Mouse (Mus musculus) forebrain, embryonic 13.5 days (tissue): ENCODE measurements around the gene Cd63. TPM values are rescaled to one million over a fixed set of nuclear protein-coding genes. Genes with fewer than 3 reads are reported as not detected.
A peak's percentile ranks its signal among the peaks of the same experiment; 100 is the strongest.

Experiments
- ATAC-seq: fragments of 200-750 bp; cut with Nextera tagmentation; 2 replicates; pipeline ENCODE4 v1.8.0; 2017
- H3K27ac ChIP-seq: fragments of 300-500 bp; sonication (generic); 2 replicates; pipeline ENCODE4 v1.5.1; 2015; ENCODE audit warnings: inconsistent platforms, mild to moderate bottlenecking, moderate library complexity
- H3K27me3 ChIP-seq: fragments of 300-500 bp; sonication (generic); 2 replicates; pipeline ENCODE4 v1.6.1; 2015; ENCODE audit warnings: mild to moderate bottlenecking, inconsistent platforms
- H3K36me3 ChIP-seq: fragments of 300-500 bp; sonication (generic); 2 replicates; pipeline ENCODE4 v1.6.1; 2015; ENCODE audit warnings: mild to moderate bottlenecking, inconsistent platforms; ENCODE audit not compliant: poor library complexity, severe bottlenecking
- H3K4me1 ChIP-seq: fragments of 300-500 bp; sonication (generic); 2 replicates; pipeline ENCODE4 v1.6.1; 2015; ENCODE audit warnings: inconsistent platforms
- H3K4me2 ChIP-seq: fragments of 300-500 bp; sonication (generic); 2 replicates; pipeline ENCODE4 v1.6.1; 2015; ENCODE audit warnings: inconsistent platforms, mild to moderate bottlenecking, moderate library complexity
- H3K4me3 ChIP-seq: fragments of 300-500 bp; sonication (generic); 2 replicates; pipeline ENCODE4 v1.5.1; 2015; ENCODE audit warnings: mild to moderate bottlenecking, inconsistent platforms
- H3K9ac ChIP-seq: fragments of 300-500 bp; sonication (generic); 2 replicates; pipeline ENCODE4 v1.6.1; 2015; ENCODE audit warnings: mild to moderate bottlenecking, inconsistent platforms
- H3K9me3 ChIP-seq: fragments of 300-500 bp; sonication (generic); replicated peaks from 2 replicates; pipeline ENCODE4 v1.6.1; 2016; ENCODE audit warnings: inconsistent platforms
- whole genome bisulfite sequencing: fragments of 180-500 bp; shearing (Covaris S2); methylation state at CpG from one replicate; pipeline ENCODE4 v1.1.7; 2015; 5-methylcytosine and 5-hydroxymethylcytosine counted together
- polyA plus RNA-seq: library from polyadenylated mRNA; unstranded; fragments of >200 nt; fragmentation: Nextera tagmentation; extraction: Ambion mirVana; gene quantifications from 2 replicates; pipeline ENCODE4 v1.2.1, GENCODE M21; 2015

The Cd63 gene
- polyA plus RNA-seq, 1 experiment from 2014 or later, result 127 TPM

GRCm38 (mm10) chr10:128909567-128910028 lies 8.8 kb downstream of the Cd63 start:
- Histone ChIP-seq H3K36me3 (peaks cover 4% of the 10 kb centered on the region; the same call in 1 of the 2 replicates), H3K4me2 (peak overlapping the region; percentile 83), H3K4me1 (peaks cover 16% of the 10 kb centered on the region), H3K27ac (0 out of 2 replicates have a peak overlapping the region, but pooled peaks have one; percentile 19), H3K4me3 (peak overlapping the region; percentile 74), H3K9ac (peak overlapping the region; percentile 82), H3K9me3 (no peaks in the 10 kb centered on the region), H3K27me3 (peaks cover 5% of the 10 kb centered on the region; the same call in 1 of the 2 replicates)
- under 1% methylated on average over 29 of the region's 41 CpGs for WGBS
- peak; percentile 63 for ATAC-seq

- Histone ChIP-seq H3K4me1 (peaks cover 16% of the 10 kb centered on the region), H3K9ac (peak overlapping the region; percentile 82), H3K4me3 (peak overlapping the region; percentile 74), H3K27me3 (peaks cover 5% of the 10 kb centered on the region; the same call in 1 of the 2 replicates), H3K36me3 (peaks cover 4% of the 10 kb centered on the region; the same call in 1 of the 2 replicates), H3K9me3 (no peaks in the 10 kb centered on the region), H3K27ac (0 out of 2 replicates have a peak overlapping the region, but pooled peaks have one; percentile 19), H3K4me2 (peak overlapping the region; percentile 83)
- 1% methylated on average over 51 of the region's 66 CpGs for WGBS
- peak; percentile 37 for ATAC-seq
These were observed 9.5 kb downstream of the Cd63 start for GRCm38 (mm10) chr10:128910066-128910841.

GRCm38 (mm10) chr10:128911430-128911829 lies 10.6 kb downstream of the Cd63 start:
- Histone ChIP-seq H3K4me2 (peak overlapping the region; percentile 83; the same call in 1 of the 2 replicates), H3K27ac (no peak overlapping the region), H3K4me3 (no peak overlapping the region), H3K4me1 (peaks cover 16% of the 10 kb centered on the region), H3K9me3 (no peaks in the 10 kb centered on the region), H3K9ac (no peak overlapping the region), H3K36me3 (peaks cover 8% of the 10 kb centered on the region; the same call in 1 of the 2 replicates), H3K27me3 (peaks cover 5% of the 10 kb centered on the region; the same call in 1 of the 2 replicates)
- ATAC-seq, result no peak
- WGBS, result 98% methylated on average over 6 of the region's 6 CpGs

GRCm38 (mm10) chr10:128912268-128912667 lies 11.5 kb downstream of the Cd63 start:
- peaks cover 16% of the 10 kb centered on the region for H3K4me1 ChIP-seq
- H3K27ac ChIP-seq, result no peak overlapping the region
- ATAC-seq, result no peak
- H3K27me3 ChIP-seq, result peaks cover 5% of the 10 kb centered on the region; the same call in 1 of the 2 replicates
- H3K9me3 ChIP-seq, result no peaks in the 10 kb centered on the region
- H3K4me3 ChIP-seq, result no peak overlapping the region
- WGBS, result 79% methylated on average over 4 of the region's 4 CpGs
- H3K36me3 ChIP-seq, result peaks cover 13% of the 10 kb centered on the region; the same call in 1 of the 2 replicates
- H3K4me2 ChIP-seq, result no peak overlapping the region
- H3K9ac ChIP-seq, result no peak overlapping the region

- Histone ChIP-seq H3K4me2 (no peak overlapping the region), H3K36me3 (peaks cover 18% of the 10 kb centered on the region), H3K4me1 (peaks cover 16% of the 10 kb centered on the region), H3K9ac (no peak overlapping the region), H3K27ac (peak overlapping the region; percentile 44; the same call in 1 of the 2 replicates), H3K4me3 (no peak overlapping the region), H3K9me3 (no peaks in the 10 kb centered on the region), H3K27me3 (peaks cover 5% of the 10 kb centered on the region; the same call in 1 of the 2 replicates)
- no peak for ATAC-seq
- WGBS, result 90% methylated on average over 4 of the region's 4 CpGs
These were observed 12.0 kb downstream of the Cd63 start for GRCm38 (mm10) chr10:128912791-128913190.

GRCm38 (mm10) chr10:128913219-128913618 lies 12.4 kb downstream of the Cd63 start:
- peaks cover 16% of the 10 kb centered on the region for H3K4me1 ChIP-seq
- H3K4me3 ChIP-seq, result no peak overlapping the region
- no peak overlapping the region for H3K4me2 ChIP-seq
- H3K36me3 ChIP-seq, result peaks cover 22% of the 10 kb centered on the region
- WGBS, result 4% methylated on average over 5 of the region's 5 CpGs
- H3K27me3 ChIP-seq, result peaks cover 3% of the 10 kb centered on the region; the same call in 1 of the 2 replicates
- H3K9ac ChIP-seq, result no peak overlapping the region
- H3K27ac ChIP-seq, result no peak overlapping the region
- no peaks in the 10 kb centered on the region for H3K9me3 ChIP-seq
- ATAC-seq, result peak; percentile 31

GRCm38 (mm10) chr10:128913696-128914095 lies 12.9 kb downstream of the Cd63 start:
- peaks cover 16% of the 10 kb centered on the region for H3K4me1 ChIP-seq
- no peak overlapping the region for H3K27ac ChIP-seq
- no peak for ATAC-seq
- no peak overlapping the region for H3K4me3 ChIP-seq
- no peak overlapping the region for H3K4me2 ChIP-seq
- no peaks in the 10 kb centered on the region for H3K9me3 ChIP-seq
- no peaks in the 10 kb centered on the region for H3K27me3 ChIP-seq
- peak overlapping the region; percentile 2; the same call in 1 of the 2 replicates for H3K9ac ChIP-seq
- WGBS, result 81% methylated on average over 12 of the region's 12 CpGs
- peaks cover 26% of the 10 kb centered on the region for H3K36me3 ChIP-seq

GRCm38 (mm10) chr10:128915550-128915949 lies 14.8 kb downstream of the Cd63 start:
- Histone ChIP-seq H3K36me3 (peaks cover 37% of the 10 kb centered on the region), H3K4me2 (no peak overlapping the region), H3K27ac (no peak overlapping the region), H3K4me3 (no peak overlapping the region), H3K9me3 (no peaks in the 10 kb centered on the region), H3K4me1 (peaks cover 6% of the 10 kb centered on the region), H3K27me3 (no peaks in the 10 kb centered on the region), H3K9ac (no peak overlapping the region)
- ATAC-seq, result no peak
- WGBS, result 84% methylated on average over 2 of the region's 2 CpGs

GRCm38 (mm10) chr10:128916665-128917064 lies 15.9 kb downstream of the Cd63 start:
- no peak overlapping the region for H3K9ac ChIP-seq

GRCm38 (mm10) chr10:128917400-128917799 lies 16.6 kb downstream of the Cd63 start:
- H3K9ac ChIP-seq, result no peak overlapping the region
- H3K9me3 ChIP-seq, result no peaks in the 10 kb centered on the region
- WGBS, result 94% methylated on average over 6 of the region's 6 CpGs
- ATAC-seq, result no peak
- H3K36me3 ChIP-seq, result peaks cover 37% of the 10 kb centered on the region
- no peak overlapping the region for H3K4me2 ChIP-seq
- no peaks in the 10 kb centered on the region for H3K27me3 ChIP-seq
- H3K27ac ChIP-seq, result no peak overlapping the region
- peaks cover 14% of the 10 kb centered on the region for H3K4me1 ChIP-seq
- H3K4me3 ChIP-seq, result no peak overlapping the region

More at GRCm38 (mm10) chr10:128916665-128917064, 15.9 kb downstream of the Cd63 start:
- Histone ChIP-seq H3K36me3 (peaks cover 37% of the 10 kb centered on the region), H3K27ac (no peak overlapping the region), H3K9me3 (no peaks in the 10 kb centered on the region), H3K4me2 (no peak overlapping the region), H3K27me3 (no peaks in the 10 kb centered on the region), H3K4me1 (peaks cover 7% of the 10 kb centered on the region), H3K4me3 (no peak overlapping the region)
- 91% methylated on average over 3 of the region's 3 CpGs for WGBS
- no peak for ATAC-seq

- Histone ChIP-seq H3K4me2 (no peak overlapping the region), H3K27ac (no peak overlapping the region), H3K9ac (no peak overlapping the region), H3K9me3 (no peaks in the 10 kb centered on the region), H3K4me3 (no peak overlapping the region), H3K27me3 (no peaks in the 10 kb centered on the region), H3K36me3 (peaks cover 37% of the 10 kb centered on the region), H3K4me1 (peaks cover 19% of the 10 kb centered on the region)
- WGBS, result 82% methylated on average over 7 of the region's 7 CpGs
- ATAC-seq, result no peak
These were observed 17.5 kb downstream of the Cd63 start for GRCm38 (mm10) chr10:128918246-128918645.

- Histone ChIP-seq H3K9me3 (no peaks in the 10 kb centered on the region), H3K36me3 (peaks cover 33% of the 10 kb centered on the region), H3K4me1 (peaks cover 27% of the 10 kb centered on the region), H3K27ac (no peak overlapping the region), H3K9ac (no peak overlapping the region), H3K27me3 (no peaks in the 10 kb centered on the region), H3K4me2 (no peak overlapping the region), H3K4me3 (no peak overlapping the region)
- 12% methylated on average over 6 of the region's 6 CpGs for WGBS
- no peak for ATAC-seq
These were observed 18.4 kb downstream of the Cd63 start for GRCm38 (mm10) chr10:128919203-128919631.
